Mouse (Mus musculus): ENCODE measurements around the gene Rbck1.

Rbck1 gene

DNA sequence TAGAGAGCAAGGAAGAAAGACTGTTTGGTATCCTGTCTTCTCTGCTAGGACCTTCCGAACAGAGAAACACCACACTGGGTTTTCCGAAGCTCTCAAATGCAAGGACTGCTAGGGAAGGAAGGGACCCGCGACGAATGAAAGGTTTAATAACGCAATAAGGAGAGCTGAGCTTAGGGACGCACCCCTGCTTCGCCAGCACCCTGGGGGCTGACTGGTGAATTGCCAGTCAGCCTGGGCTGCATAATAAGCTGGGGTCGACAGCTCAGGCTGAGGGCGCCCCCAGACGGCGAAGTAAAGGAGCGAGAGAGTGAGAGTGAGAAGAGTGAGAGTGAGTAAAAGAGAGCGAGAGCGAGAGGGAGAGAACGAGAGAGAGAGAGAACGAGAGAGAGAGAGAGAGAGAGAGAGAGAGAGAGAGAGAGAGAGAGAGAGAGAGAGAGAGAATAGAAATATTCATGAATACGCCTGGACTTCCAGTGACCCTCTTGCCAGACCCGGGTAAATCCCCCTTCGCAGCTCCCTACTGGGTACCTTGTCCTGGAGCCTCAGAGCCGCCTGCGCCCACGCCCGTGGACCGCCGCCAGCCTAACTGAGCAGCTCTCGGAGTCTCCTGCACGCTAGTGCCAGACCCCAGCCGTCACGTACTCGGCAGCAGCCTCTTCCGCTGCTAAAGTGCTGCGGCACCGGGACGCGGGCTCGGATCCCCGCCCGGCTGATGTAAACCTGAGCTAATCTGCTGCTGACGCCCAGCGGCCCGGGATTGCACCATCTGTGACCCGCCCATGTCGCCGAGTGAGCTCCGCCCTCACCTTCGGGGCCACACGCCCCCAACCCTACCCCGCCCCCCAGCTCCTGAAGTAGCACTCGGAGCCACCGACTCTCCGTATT is 11.1 kb upstream of the Rbck1 start, which contains the start of gene Trib3:
TSS of gene Trib3 (minus strand) at position 704 of the 885 bp plus-strand sequence.
- DNase-seq (ENCODE audit: low spot score) = peak; percentile 95

GRCm38 (mm10) chr2:152339631-152340179 is 7.3 kb upstream of the Rbck1 start:
- no peak for DNase-seq (ENCODE audit: low spot score)

GRCm38 (mm10) chr2:152338319-152338718 is 5.9 kb upstream of the Rbck1 start:
- DNase-seq (ENCODE audit: low spot score) = no peak

- no peak for DNase-seq (ENCODE audit: low spot score)
Measured at GRCm38 (mm10) chr2:152337591-152338212, 5.2 kb upstream of the Rbck1 start.

GRCm38 (mm10) chr2:152336856-152337255 is 4.4 kb upstream of the Rbck1 start:
- peak; percentile 46 for DNase-seq (ENCODE audit: low spot score)

- DNase-seq (ENCODE audit: low spot score) = no peak
Measured at GRCm38 (mm10) chr2:152335289-152335820, 2.9 kb upstream of the Rbck1 start.

DNA sequence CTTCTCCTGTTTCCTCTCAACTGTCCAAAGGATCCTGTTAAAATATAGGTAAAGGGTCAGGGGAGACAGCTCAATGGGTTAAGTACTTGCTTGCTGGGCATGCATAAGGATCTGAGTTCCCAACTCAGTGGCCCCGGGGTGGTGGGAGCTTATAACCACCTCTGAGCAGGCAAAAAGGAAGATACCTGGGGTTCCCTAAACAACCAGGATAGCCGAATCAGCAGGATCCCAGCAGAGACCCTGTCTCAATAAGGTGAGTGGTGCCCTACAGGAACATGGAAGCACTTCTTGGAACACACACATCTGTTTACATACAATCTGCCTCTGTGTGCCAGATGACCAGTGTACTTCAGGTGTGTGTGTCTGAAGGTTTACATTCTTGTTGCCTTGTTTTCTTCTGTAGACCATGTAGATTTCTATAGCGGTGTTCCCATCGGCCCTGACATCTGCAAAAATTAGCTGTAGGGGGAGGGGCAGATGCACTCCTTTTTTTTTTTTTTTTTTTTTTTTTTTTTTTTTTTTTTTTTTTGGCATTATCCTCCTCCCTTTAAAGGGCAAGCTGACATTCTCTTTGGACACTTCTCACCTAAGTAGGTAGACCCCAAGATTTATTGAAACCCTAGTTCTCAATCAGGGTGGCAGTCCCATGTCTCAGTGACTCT is 1.0 kb upstream of the Rbck1 start:
- no peak for DNase-seq (ENCODE audit: low spot score)

DNA sequence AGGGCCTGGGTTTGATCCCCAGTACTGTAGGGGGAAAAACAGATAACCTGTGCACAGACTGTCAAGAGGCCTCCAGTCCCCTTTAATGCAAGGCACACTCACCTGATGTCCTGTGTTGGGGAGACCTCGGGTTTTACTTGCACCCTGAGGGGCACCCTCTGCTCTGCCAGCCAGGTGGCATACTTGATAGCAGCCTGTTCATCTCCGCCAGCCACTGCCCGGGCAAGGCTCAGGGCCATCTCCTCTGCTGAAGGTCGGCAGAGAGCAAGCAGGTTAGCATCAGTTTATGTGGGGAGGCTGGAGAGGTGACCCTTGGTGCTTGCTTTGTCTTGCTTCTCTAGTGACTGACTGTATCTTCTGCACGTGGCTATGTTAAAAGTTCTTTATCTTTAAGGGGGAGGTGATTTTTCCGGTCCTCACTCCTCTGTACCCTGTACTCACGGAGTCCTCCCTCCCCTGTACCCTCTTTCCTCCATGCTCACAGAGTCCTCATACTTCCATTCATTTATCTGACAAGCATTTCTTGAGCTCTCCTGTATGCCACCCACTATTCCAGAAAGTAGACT is 1.5 kb downstream of the Rbck1 start:
- no peak for DNase-seq (ENCODE audit: low spot score)

DNA sequence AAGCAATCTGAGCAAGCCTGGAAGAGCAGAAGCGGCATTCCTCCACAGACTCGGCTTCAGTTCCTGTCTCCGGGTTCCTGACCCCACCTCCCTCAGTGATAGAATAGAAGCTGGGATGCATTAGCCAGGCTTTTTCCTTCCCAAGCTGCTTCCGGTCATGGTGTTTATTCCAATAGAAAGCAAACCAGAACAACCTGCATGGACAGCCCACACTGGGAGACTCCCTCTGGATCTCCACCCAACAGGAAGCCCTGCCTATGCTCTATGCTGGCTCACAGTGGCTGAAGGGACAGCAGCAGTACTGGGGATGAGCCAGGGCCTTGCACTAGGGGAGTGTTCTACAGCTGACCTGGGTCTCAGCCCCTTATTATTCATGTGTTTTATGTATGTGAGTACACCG is 4.5 kb downstream of the Rbck1 start:
- no peak for DNase-seq (ENCODE audit: low spot score)

GRCm38 (mm10) chr2:152326654-152327053 is 5.8 kb downstream of the Rbck1 start:
- no peak for DNase-seq (ENCODE audit: low spot score)

DNA sequence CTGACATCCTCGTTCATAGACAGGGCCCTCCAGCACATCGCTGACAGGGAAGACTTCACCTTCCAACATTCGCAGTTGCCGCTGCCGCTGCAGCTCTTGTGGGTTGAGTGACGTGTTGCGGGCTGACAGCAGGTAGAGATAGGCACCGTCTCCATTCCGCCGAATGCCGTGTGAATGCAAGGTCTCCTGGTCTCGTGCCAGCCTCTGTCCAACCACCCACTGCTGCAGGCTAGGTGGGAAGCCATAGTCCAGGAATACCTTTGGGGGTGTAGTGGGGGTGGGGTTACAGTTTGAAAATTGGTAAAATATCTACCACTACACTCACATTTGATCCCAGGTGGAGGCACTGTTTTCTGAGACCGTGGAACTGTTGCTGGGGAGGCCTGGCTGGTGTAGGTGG is 6.3 kb downstream of the Rbck1 start:
- no peak for DNase-seq (ENCODE audit: low spot score)

DNA sequence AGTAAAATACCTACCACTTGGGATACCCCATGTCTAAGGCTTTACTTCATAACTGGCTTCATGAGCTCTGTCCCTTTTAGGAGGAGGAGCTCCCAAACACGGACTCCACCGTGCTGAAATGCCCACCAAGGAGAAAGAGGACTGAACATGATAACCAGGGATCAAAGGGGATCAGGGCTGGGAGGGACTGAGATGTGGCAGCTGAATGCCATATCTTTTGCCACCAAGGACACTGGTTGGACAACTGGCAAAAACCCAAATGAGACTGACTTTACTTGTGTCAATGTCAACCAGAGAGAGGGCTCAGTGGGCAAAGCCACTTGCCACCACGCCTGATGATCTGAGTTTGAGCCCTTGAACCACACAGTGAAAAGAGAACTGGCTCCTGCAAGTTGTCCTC is 7.6 kb downstream of the Rbck1 start:
- DNase-seq (ENCODE audit: low spot score) = no peak

- DNase-seq (ENCODE audit: low spot score) = no peak
Measured at GRCm38 (mm10) chr2:152323971-152324370, 8.5 kb downstream of the Rbck1 start.

DNA sequence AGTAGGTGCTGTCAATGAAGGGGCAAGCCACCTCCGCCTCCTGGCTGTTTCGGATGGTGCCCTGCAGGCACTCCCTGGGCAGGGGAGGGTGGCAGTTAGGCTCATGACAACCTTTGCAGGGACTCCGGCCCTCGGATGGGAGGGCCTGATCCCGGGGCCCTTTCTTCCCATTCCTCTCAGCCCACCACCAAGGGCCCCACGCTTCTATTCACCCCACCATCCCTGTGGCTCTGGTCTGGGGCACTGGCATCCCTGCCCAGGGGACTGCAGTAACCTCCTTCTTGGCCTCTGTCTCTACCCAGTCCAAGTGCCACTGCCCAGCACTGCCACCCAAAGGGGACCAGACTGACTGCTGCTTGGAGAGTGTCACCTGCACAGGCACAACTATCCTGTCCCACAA is 10.3 kb downstream of the Rbck1 start:
- no peak for DNase-seq (ENCODE audit: low spot score)

DNA sequence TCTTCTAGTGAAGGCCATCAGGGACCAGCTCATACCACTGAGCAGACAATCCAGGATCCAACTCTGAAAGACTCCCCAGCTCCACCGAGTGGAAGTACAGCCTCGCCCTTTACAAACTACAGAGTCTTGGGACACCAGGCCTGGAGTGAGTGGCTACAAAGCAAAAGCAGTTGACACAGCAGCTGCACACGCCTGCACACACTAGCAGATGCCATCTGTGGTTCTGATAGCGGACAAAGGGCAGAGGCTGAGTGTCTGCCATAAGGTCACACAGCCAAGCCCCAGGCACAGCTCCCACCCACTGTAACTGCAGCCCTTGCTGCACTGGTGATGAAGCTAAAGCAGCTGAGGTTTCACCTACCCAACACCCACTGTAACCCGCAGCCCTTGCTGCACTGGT is 10.9 kb downstream of the Rbck1 start:
- DNase-seq (ENCODE audit: low spot score) = no peak

- no peak for DNase-seq (ENCODE audit: low spot score)
Measured at GRCm38 (mm10) chr2:152317054-152317453, 15.4 kb downstream of the Rbck1 start.

- DNase-seq (ENCODE audit: low spot score) = no peak
Measured at GRCm38 (mm10) chr2:152313926-152314325, 18.5 kb downstream of the Rbck1 start.

- DNase-seq (ENCODE audit: low spot score) = no peak
Measured at GRCm38 (mm10) chr2:152312996-152313395, 19.5 kb downstream of the Rbck1 start.

DNA sequence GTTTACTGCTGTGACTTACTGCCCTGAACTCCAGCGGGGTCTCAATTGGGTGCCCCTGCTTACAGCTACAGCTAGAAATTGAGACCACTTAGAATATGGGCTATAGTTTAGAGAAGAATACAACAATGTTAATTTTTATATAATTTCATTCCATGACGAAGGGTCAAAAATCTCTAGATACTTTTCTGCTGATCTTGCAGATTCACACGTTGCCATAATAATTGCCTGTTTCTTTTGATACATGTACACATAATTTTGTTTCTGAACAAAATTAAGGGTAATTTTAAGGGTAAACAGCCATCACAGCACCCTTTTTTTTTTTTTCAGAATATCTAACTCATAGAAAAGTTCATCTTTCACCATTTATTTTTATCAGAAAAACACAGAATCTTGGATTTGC is 25.3 kb downstream of the Rbck1 start:
- DNase-seq (ENCODE audit: low spot score) = no peak

- no peak for DNase-seq (ENCODE audit: low spot score)
Measured at GRCm38 (mm10) chr2:152305480-152305879, 27.0 kb downstream of the Rbck1 start.

DNA sequence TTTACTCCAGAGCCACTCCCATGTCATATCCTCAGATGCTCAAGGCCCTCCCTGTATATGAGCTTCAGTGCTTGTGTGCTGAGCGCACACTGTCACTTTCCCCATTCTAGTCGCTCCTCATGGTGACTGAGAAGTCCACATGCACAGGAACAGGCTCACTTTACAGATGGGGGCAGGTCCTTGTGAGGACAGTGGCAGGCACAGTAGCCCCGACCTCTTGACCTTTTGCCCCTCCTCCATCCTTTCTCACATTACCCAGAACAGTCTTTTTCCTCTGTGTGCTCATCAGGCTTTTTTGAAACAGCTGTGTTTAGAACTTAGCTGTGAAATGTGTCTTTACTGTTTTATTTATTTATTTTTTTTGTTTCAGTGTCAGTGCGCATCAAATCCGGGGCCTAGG is 28.7 kb downstream of the Rbck1 start:
- DNase-seq (ENCODE audit: low spot score) = no peak

GRCm38 (mm10) chr2:152302862-152303261 is 29.6 kb downstream of the Rbck1 start:
- no peak for DNase-seq (ENCODE audit: low spot score)

Measured in MN1 (cell line).